Mouse (Mus musculus): ENCODE measurements at regions not wholly inside any gene's neighbourhood (a gene's known extent, or its start where the extent isn't known, plus 50 kb on each side); places are given as distances from the start of the nearest gene placed in this dataset.

GRCm38 (mm10) chr11:71675714-71676313 is 73.9 kb upstream of the Wscd1 start:
- no peak for ATAC-seq (ENCODE audit: extremely low read depth, insufficient number of reproducible peaks, low FRiP score, low TSS enrichment)
- Histone ChIP-seq H3K27ac (replicated peaks) (no peak overlapping the region), H3K27me3 (replicated peaks) (peaks cover 3% of the 10 kb centered on the region; the same call in 1 of the 2 replicates), H3K4me3 (no peak overlapping the region), H3K9me3 (no peaks in the 10 kb centered on the region), H3K4me2 (no peak overlapping the region), H3K36me3 (no peaks in the 10 kb centered on the region), H3K9ac (no peak overlapping the region), H3K4me1 (no peaks in the 10 kb centered on the region)
- WGBS = 59% methylated on average over 3 of the region's 3 CpGs

- no peaks in the 10 kb centered on the region for H3K27me3 ChIP-seq (replicated peaks)
These were observed 52.7 kb upstream of the Wscd1 start for GRCm38 (mm10) chr11:71697017-71697416.

GRCm38 (mm10) chr11:71698836-71699235 is 50.9 kb upstream of the Wscd1 start:
- WGBS = 84% methylated on average over 4 of the region's 4 CpGs
- no peaks in the 10 kb centered on the region for H3K9me3 ChIP-seq
- H3K27me3 ChIP-seq (replicated peaks) = no peaks in the 10 kb centered on the region
- no peak for ATAC-seq (ENCODE audit: extremely low read depth, insufficient number of reproducible peaks, low FRiP score, low TSS enrichment)
- no peak overlapping the region for H3K4me3 ChIP-seq
- H3K4me1 ChIP-seq = no peaks in the 10 kb centered on the region
- H3K9ac ChIP-seq = no peak overlapping the region
- H3K4me2 ChIP-seq = no peak overlapping the region
- H3K27ac ChIP-seq (replicated peaks) = no peak overlapping the region
- H3K36me3 ChIP-seq = no peaks in the 10 kb centered on the region

More at GRCm38 (mm10) chr11:71697017-71697416, 52.7 kb upstream of the Wscd1 start:
- no peak overlapping the region for H3K4me2 ChIP-seq
- no peaks in the 10 kb centered on the region for H3K36me3 ChIP-seq
- 26% methylated on average over 3 of the region's 3 CpGs for WGBS
- no peak overlapping the region for H3K9ac ChIP-seq
- H3K27ac ChIP-seq (replicated peaks) = no peak overlapping the region
- H3K9me3 ChIP-seq = no peaks in the 10 kb centered on the region
- no peak overlapping the region for H3K4me3 ChIP-seq
- no peaks in the 10 kb centered on the region for H3K4me1 ChIP-seq
- ATAC-seq (ENCODE audit: extremely low read depth, insufficient number of reproducible peaks, low FRiP score, low TSS enrichment) = no peak
